Mouse (Mus musculus): ENCODE measurements around the gene Nup107. TPM values are rescaled to one million over a fixed set of nuclear protein-coding genes. Genes with fewer than 3 reads are reported as not detected.
"Not testable (repeated sequence)": the region's sequence is repeated elsewhere in the genome, so short reads cannot be mapped to it uniquely, and the experiment has no call there.

Nup107 gene
- polyA plus RNA-seq, 1 experiment from 2014 or later = 77.5 TPM

DNA sequence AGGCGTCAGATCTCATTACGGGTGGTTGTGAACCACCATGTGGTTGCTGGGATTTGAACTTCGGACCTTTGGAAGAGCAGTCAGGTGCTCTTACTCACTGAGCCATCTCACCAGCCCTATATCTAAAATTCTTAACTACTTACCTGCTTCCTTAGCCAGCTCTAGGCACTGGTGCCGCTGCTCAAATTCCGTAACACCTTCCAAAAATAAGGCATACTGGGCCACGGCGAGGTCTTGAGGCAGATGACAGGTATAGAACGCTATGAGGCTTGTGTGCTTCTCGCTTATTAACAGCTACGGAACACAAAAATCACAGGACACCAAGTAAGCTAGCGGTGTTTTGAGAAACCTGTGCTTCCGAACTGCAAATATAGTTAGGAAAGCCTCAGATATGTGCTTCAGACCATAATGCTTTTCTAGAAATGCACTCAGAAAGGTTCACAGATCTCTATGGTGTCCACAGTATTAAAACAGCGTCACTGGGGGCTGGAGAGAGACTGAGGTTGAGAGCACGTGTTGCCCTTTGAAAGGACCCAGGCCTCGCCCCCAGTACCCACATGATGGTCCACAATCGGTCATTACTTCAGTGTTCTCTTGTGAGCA, 28.8 kb downstream of the Nup107 start:
- H3K9ac ChIP-seq (ENCODE audit: low read depth, low read length) = no peak overlapping the region
- H3K27me3 ChIP-seq (ENCODE audit: control insufficient read depth, insufficient read depth, low read length) = no peaks in the 10 kb centered on the region
- no peak overlapping the region for H3K27ac ChIP-seq (ENCODE audit: low read depth, low read length)
- no peak overlapping the region for H3K4me3 ChIP-seq (ENCODE audit: low read length)
- H3K4me1 ChIP-seq (ENCODE audit: control insufficient read depth, insufficient read depth, low read length) = no peaks in the 10 kb centered on the region
- no peak for ATAC-seq (ENCODE audit: low FRiP score, low TSS enrichment)
- no peak overlapping the region for H3K4me2 ChIP-seq (replicated peaks; ENCODE audit: low read depth, low read length)
- WGBS = 96% methylated on average over 16 of the region's 16 CpGs
- peaks cover 89% of the 10 kb centered on the region for H3K36me3 ChIP-seq (ENCODE audit: control insufficient read depth, insufficient read depth, low read length)
- no peaks in the 10 kb centered on the region for H3K9me3 ChIP-seq (ENCODE audit: control insufficient read depth, low read length)

DNA sequence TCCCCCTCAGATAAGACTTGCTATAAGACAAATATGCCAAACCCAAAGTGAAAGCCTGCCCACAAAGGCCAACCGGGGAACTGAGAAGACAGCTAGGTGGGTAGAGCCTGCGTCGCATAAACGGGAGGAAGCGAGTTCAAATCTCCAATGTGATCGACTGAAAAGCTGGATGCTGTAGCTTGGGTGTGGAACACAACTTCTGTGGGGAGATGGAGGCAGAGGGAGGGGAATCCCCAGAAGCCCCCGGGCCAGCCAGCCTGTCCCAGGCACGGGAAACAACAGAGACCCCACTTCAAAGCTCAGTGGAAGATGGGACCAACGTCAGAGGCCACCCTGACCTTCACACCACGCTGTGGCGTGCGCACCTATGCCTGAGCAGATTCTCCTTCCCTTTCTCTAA, 29.5 kb downstream of the Nup107 start:
- Histone ChIP-seq H3K9me3 (ENCODE audit: control insufficient read depth, low read length) (no peaks in the 10 kb centered on the region), H3K9ac (ENCODE audit: low read depth, low read length) (no peak overlapping the region), H3K27ac (ENCODE audit: low read depth, low read length) (no peak overlapping the region), H3K4me3 (ENCODE audit: low read length) (no peak overlapping the region), H3K27me3 (ENCODE audit: control insufficient read depth, insufficient read depth, low read length) (no peaks in the 10 kb centered on the region), H3K4me2 (replicated peaks; ENCODE audit: low read depth, low read length) (no peak overlapping the region), H3K4me1 (ENCODE audit: control insufficient read depth, insufficient read depth, low read length) (no peaks in the 10 kb centered on the region), H3K36me3 (ENCODE audit: control insufficient read depth, insufficient read depth, low read length) (peaks cover 91% of the 10 kb centered on the region)
- 96% methylated on average over 12 of the region's 12 CpGs for WGBS
- ATAC-seq (ENCODE audit: low FRiP score, low TSS enrichment) = no peak

DNA sequence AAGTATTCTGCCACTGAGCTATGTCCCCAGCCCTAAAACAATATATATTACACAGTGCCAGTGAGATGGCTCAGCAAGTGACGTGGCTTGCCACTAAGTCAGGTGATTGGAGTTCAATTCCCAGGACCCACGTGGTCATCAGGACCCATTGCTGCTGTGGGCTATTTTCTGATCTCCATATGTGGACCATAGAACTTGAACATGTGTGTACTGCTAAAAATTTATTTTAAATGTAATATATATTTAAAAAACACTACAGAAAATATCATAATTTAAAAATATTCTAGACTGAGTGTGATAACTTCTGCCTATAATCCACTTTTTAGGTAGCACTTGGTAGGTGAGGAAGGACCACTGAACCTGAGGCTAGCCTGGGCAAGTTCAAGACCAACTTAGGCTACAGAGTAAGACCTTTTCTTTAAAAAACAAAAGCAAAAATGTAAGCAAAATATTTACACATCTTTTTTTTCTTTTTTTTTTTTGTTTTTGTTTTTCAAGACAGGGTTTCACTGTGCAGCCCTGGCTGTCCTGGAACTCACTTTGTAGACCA, 30.1 kb downstream of the Nup107 start:
- Histone ChIP-seq H3K27ac (ENCODE audit: low read depth, low read length) (no peak overlapping the region), H3K27me3 (ENCODE audit: control insufficient read depth, insufficient read depth, low read length) (no peaks in the 10 kb centered on the region), H3K4me2 (replicated peaks; ENCODE audit: low read depth, low read length) (no peak overlapping the region), H3K4me1 (ENCODE audit: control insufficient read depth, insufficient read depth, low read length) (no peaks in the 10 kb centered on the region), H3K36me3 (ENCODE audit: control insufficient read depth, insufficient read depth, low read length) (peaks cover 91% of the 10 kb centered on the region), H3K9ac (ENCODE audit: low read depth, low read length) (no peak overlapping the region), H3K4me3 (ENCODE audit: low read length) (no peak overlapping the region), H3K9me3 (ENCODE audit: control insufficient read depth, low read length) (no peaks in the 10 kb centered on the region)
- 95% methylated on average over 2 of the region's 2 CpGs for WGBS
- no peak for ATAC-seq (ENCODE audit: low FRiP score, low TSS enrichment)

DNA sequence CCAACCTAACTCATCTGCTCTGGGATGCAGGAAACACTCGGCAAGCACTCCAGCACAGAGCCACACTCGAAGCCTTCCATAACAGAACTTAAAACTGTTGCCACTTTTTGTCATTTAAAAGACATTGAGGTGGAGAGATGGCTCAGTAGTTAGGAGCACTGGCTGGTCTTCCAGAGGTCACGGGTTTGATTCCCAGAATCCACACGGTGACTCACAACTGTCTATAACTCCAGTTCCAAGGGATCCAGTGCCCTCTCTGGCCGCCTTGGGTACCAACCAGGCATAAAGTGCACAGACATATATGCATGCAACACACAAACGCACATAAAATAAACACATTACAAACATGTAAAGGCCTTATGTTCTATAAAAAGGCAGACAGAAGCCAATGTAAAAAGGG, 31.0 kb downstream of the Nup107 start:
- H3K4me3 ChIP-seq (ENCODE audit: low read length) = no peak overlapping the region
- WGBS = 92% methylated on average over 6 of the region's 6 CpGs

DNA sequence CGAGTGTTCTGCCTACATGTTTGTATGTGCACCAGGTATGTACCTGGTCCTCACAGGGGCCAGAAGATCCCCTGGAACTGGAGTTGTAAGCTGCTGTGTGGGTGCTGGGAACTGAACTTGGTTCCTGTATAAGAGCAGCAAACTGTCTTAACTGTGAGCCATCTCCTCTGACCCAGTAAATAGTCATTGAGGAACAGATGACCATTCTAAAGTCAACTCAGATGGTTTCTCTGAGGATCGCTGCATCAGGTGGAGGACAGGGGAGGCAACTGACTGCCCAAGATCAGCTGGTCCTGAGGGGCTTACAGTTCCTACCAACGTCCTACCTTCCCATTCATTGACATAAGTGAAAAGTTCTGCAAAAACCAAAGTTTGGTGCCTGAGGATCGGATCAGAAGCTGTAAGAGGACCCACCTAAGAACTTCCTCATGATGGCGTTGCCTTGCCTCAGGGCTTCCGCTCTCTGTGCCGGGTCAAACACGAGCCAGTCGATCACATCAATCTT, 31.6 kb downstream of the Nup107 start:
- Histone ChIP-seq H3K27me3 (ENCODE audit: control insufficient read depth, insufficient read depth, low read length) (no peaks in the 10 kb centered on the region), H3K9me3 (ENCODE audit: control insufficient read depth, low read length) (no peaks in the 10 kb centered on the region), H3K36me3 (ENCODE audit: control insufficient read depth, insufficient read depth, low read length) (peaks cover 97% of the 10 kb centered on the region), H3K27ac (ENCODE audit: low read depth, low read length) (no peak overlapping the region), H3K4me3 (ENCODE audit: low read length) (no peak overlapping the region), H3K4me2 (replicated peaks; ENCODE audit: low read depth, low read length) (no peak overlapping the region), H3K4me1 (ENCODE audit: control insufficient read depth, insufficient read depth, low read length) (no peaks in the 10 kb centered on the region), H3K9ac (ENCODE audit: low read depth, low read length) (no peak overlapping the region)
- 92% methylated on average over 9 of the region's 9 CpGs for WGBS
- no peak for ATAC-seq (ENCODE audit: low FRiP score, low TSS enrichment)

More for the DNA sequence above, 31.0 kb downstream of the Nup107 start:
- ATAC-seq (ENCODE audit: low FRiP score, low TSS enrichment) = no peak
- H3K27me3 ChIP-seq (ENCODE audit: control insufficient read depth, insufficient read depth, low read length) = no peaks in the 10 kb centered on the region
- no peak overlapping the region for H3K4me2 ChIP-seq (replicated peaks; ENCODE audit: low read depth, low read length)
- no peaks in the 10 kb centered on the region for H3K9me3 ChIP-seq (ENCODE audit: control insufficient read depth, low read length)
- H3K4me1 ChIP-seq (ENCODE audit: control insufficient read depth, insufficient read depth, low read length) = no peaks in the 10 kb centered on the region
- peaks cover 97% of the 10 kb centered on the region for H3K36me3 ChIP-seq (ENCODE audit: control insufficient read depth, insufficient read depth, low read length)
- no peak overlapping the region for H3K9ac ChIP-seq (ENCODE audit: low read depth, low read length)
- H3K27ac ChIP-seq (ENCODE audit: low read depth, low read length) = no peak overlapping the region

DNA sequence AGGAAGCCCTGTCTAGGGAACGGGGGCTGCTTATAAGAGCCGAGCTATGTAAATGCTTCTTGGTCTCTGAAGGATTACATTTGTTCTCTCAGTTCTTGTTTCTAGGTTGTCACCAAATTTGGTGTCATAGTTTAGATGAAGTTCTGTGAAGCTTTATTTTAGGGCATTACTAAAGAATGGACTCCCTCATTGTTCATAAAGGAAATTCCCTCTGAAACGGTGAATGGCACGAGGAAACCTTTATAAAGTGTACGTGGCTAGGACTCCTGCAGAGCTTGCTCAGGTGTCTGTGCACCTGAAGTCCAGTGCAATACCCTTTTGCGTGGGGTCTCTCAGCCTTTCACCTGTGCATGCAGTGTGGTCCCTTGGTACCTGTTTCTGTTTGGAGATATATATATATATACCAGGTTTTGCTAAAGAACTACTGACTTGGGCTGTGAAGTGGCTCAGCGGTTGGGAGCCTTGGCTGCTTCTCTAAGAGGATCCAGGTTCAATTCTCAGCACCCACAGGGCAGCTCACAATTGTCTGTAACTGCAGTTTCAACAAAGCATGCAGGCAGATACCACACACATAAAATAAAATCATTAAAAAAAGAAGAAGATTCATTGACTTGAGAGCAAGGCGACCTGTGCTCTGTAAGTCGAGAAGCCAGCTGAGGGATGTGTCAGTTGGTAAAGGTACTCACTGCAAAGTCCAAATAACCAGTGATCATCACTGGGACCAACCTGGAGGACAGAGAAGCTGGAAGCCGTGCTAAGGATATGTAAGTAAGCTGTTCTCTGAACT, 32.5 kb downstream of the Nup107 start:
- Histone ChIP-seq H3K36me3 (ENCODE audit: control insufficient read depth, insufficient read depth, low read length) (peaks cover 97% of the 10 kb centered on the region), H3K9me3 (ENCODE audit: control insufficient read depth, low read length) (no peaks in the 10 kb centered on the region), H3K9ac (ENCODE audit: low read depth, low read length) (no peak overlapping the region), H3K27me3 (ENCODE audit: control insufficient read depth, insufficient read depth, low read length) (no peaks in the 10 kb centered on the region), H3K4me2 (replicated peaks; ENCODE audit: low read depth, low read length) (no peak overlapping the region), H3K4me1 (ENCODE audit: control insufficient read depth, insufficient read depth, low read length) (no peaks in the 10 kb centered on the region), H3K4me3 (ENCODE audit: low read length) (no peak overlapping the region), H3K27ac (ENCODE audit: low read depth, low read length) (no peak overlapping the region)
- 92% methylated on average over 10 of the region's 10 CpGs for WGBS
- ATAC-seq (ENCODE audit: low FRiP score, low TSS enrichment) = no peak

DNA sequence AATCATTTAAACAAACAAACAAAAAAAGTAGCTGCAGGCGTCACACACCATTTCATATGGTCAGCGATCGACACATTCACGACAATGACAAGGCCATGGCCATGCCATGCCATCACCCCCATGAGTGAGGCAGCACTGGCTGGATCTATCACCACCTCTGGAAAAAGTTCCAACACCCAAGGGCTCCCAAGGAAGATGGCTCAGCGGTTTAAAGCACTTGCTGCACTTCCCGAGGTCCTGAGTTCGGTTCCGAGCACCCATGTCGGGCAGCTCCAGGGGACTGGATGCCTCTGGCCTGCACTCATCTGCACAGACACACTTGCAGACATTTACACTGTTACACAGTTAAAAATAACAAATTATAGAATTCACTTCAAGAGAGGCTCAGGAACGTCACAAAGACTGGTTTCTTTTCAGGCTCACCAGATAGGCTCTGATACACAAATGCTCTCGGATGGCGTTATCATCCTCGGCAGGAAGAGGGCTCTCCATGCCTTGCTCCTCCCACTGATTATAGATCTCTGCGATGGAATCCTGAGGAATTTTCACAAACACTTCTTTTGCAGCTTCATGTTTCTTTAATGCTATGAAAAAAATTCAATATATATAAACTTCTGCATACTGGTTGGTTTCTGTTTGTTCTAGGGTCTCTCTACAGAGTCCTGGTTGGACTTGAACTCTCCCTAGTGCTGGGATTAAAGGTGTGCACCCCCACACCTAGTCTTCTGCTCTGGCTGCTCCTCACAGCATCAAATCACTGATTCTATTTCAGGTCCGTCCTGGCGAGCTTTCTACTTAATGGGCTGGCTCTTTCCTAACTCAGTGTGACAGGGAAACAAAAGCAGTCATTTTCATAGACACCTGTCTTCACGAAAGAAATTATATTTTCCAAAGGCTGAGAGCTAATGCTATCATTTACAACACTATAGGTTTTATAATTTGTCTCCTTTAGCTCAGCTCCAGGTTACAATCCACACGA, 33.5 kb downstream of the Nup107 start:
- no peaks in the 10 kb centered on the region for H3K9me3 ChIP-seq (ENCODE audit: control insufficient read depth, low read length)
- H3K36me3 ChIP-seq (ENCODE audit: control insufficient read depth, insufficient read depth, low read length) = peaks cover 96% of the 10 kb centered on the region
- 91% methylated on average over 18 of the region's 18 CpGs for WGBS
- H3K27ac ChIP-seq (ENCODE audit: low read depth, low read length) = no peak overlapping the region
- H3K4me1 ChIP-seq (ENCODE audit: control insufficient read depth, insufficient read depth, low read length) = no peaks in the 10 kb centered on the region
- no peak overlapping the region for H3K4me2 ChIP-seq (replicated peaks; ENCODE audit: low read depth, low read length)
- no peak overlapping the region for H3K9ac ChIP-seq (ENCODE audit: low read depth, low read length)
- no peak overlapping the region for H3K4me3 ChIP-seq (ENCODE audit: low read length)
- no peak for ATAC-seq (ENCODE audit: low FRiP score, low TSS enrichment)
- H3K27me3 ChIP-seq (ENCODE audit: control insufficient read depth, insufficient read depth, low read length) = no peaks in the 10 kb centered on the region

DNA sequence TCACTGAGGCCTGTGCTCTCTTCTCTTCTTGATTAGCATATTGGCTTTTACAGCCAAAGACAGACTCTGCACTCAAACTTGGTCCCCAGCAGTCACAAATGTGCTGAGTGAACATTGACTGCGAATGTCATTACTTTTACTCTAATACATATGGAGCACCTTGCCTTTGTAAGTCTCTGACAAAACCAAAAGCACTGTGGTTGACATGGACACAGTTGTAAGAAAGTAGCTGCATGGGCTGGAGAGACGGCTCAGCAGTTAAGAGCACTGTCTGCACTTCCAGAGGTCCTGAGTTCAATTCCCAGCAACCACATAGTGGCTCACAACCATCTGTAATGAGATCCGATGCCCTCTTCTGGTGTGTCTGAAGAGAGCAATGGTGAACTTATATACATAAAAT, 34.2 kb downstream of the Nup107 start:
- H3K9ac ChIP-seq (ENCODE audit: low read depth, low read length); H3K4me2 ChIP-seq (replicated peaks; ENCODE audit: low read depth, low read length); H3K4me3 ChIP-seq (ENCODE audit: low read length); H3K27me3 ChIP-seq (ENCODE audit: control insufficient read depth, insufficient read depth, low read length); H3K9me3 ChIP-seq (ENCODE audit: control insufficient read depth, low read length); H3K27ac ChIP-seq (ENCODE audit: low read depth, low read length); ATAC-seq (ENCODE audit: low FRiP score, low TSS enrichment); H3K4me1 ChIP-seq (ENCODE audit: control insufficient read depth, insufficient read depth, low read length): not testable (repeated sequence)
- WGBS = 98% methylated on average over 3 of the region's 3 CpGs
- H3K36me3 ChIP-seq (ENCODE audit: control insufficient read depth, insufficient read depth, low read length) = peaks cover 90% of the 10 kb centered on the region
